23 mouse cellular contexts compared by ENCODE assay signal in the genomic region with DNA sequence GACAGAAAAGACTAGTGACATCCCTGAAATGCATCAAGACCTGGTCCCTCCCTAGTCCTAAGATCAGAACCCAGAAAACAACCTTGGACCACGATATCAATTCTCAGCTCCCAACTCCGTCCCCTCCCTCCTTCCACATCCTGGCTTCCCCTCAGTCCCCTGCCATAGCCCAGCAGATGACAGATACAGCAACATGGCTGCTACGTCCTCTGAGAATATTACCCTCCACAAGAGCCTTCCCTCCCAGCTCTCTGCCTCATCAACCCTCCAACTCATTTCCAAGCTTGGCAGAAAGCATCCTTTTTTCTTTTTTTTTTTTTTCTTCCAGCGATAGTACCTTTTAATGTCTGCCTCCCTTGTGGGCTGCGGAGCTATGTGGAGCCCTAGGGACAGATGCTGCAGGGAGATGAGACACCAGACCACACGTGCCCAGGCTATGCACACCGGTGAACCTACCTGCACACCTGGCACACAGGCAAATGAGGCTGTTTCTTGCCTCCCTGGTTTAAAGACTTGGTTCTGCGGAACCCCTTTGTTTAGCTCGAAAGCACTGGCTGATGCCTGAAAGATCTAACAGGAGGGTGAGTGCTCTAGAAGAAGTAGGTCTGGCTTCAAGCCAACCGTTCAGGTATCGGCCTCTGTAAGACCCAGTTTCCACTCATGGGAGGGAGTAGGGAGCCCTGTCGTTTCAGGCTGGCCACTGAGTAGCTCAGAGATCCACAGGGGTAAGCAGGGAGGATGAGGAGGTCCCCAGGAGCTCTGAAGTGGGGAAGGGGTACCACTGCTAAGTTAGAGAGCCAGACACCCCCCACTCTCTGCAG. TPM values are rescaled to one million over a fixed set of nuclear protein-coding genes. Genes with fewer than 3 reads are reported as not detected.
A peak's percentile ranks its signal among the peaks of the same experiment; 100 is the strongest.
DNase-seq lines count a peak whose midpoint lies in the region; ATAC-seq and TF ChIP-seq lines count a peak whose summit lies in the region.
"Had no signal": no experiment of that assay in that cellular context is flagged by ENCODE, and none has a peak within 500 bp of the region (broad histone marks: within the 10 kb centered on the region; RNA-seq: fewer than 3 reads in every experiment).

No protein-coding gene starts in this region.

- H3K9ac ChIP-seq in forebrain, embryonic 14.5 days (ENCODE audit: low read length), result 0 out of 2 replicates have a peak overlapping the region, but pooled peaks have one; percentile 13
- H3K9ac ChIP-seq in forebrain, embryonic 12.5 days, result no peak overlapping the region
- no peak overlapping the region for H3K9ac ChIP-seq in lung, embryonic 14.5 days
- H3K9ac ChIP-seq in limb, embryonic 13.5 days, result peak overlapping the region; percentile 39; the same call in 1 of the 2 replicates
- no peak overlapping the region for H3K9ac ChIP-seq in neural tube, embryonic 15.5 days (replicated peaks)
- H3K9ac ChIP-seq: heart, embryonic 13.5 days; intestine, embryonic 15.5 days had no signal

- 81% methylated on average over 12 of the region's 12 CpGs for WGBS in forebrain, embryonic 14.5 days
- WGBS in forebrain, embryonic 12.5 days, result 88% methylated on average over 12 of the region's 12 CpGs
- WGBS in lung, embryonic 14.5 days, result 70% methylated on average over 12 of the region's 12 CpGs
- WGBS in limb, embryonic 13.5 days, result 81% methylated on average over 12 of the region's 12 CpGs
- WGBS in neural tube, embryonic 15.5 days, result 62% methylated on average over 12 of the region's 12 CpGs

- no peaks in the 10 kb centered on the region for H3K9me3 ChIP-seq in forebrain, embryonic 14.5 days (replicated peaks; ENCODE audit: control insufficient read depth, low read length)
- no peaks in the 10 kb centered on the region for H3K9me3 ChIP-seq in forebrain, embryonic 12.5 days
- H3K9me3 ChIP-seq in lung, embryonic 14.5 days (ENCODE audit: low read depth, low read length), result no peaks in the 10 kb centered on the region
- no peaks in the 10 kb centered on the region for H3K9me3 ChIP-seq in limb, embryonic 13.5 days
- no peaks in the 10 kb centered on the region for H3K9me3 ChIP-seq in neural tube, embryonic 15.5 days (replicated peaks)
- H3K9me3 ChIP-seq: heart, embryonic 13.5 days; intestine, embryonic 15.5 days had no signal

- no peak for TF ChIP-seq CTCF in lung, embryonic 14.5 days (IDR thresholded peaks at IDR 0.05; ENCODE audit: low read depth)

- H3K4me3 ChIP-seq in forebrain, embryonic 14.5 days (ENCODE audit: low read depth, low read length), result no peak overlapping the region
- no peak overlapping the region for H3K4me3 ChIP-seq in forebrain, embryonic 12.5 days (replicated peaks)
- H3K4me3 ChIP-seq in lung, embryonic 14.5 days (ENCODE audit: low read depth, low read length), result no peak overlapping the region
- H3K4me3 ChIP-seq in limb, embryonic 13.5 days, result no peak overlapping the region
- H3K4me3 ChIP-seq in neural tube, embryonic 15.5 days (replicated peaks), result no peak overlapping the region
- H3K4me3 ChIP-seq: gastrocnemius, adult 2 months; heart, embryonic 13.5 days; intestine, embryonic 15.5 days had no signal

- no peaks in the 10 kb centered on the region for H3K27me3 ChIP-seq in forebrain, embryonic 14.5 days (replicated peaks; ENCODE audit: control insufficient read depth, insufficient read depth, low read length)
- no peaks in the 10 kb centered on the region for H3K27me3 ChIP-seq in forebrain, embryonic 12.5 days
- H3K27me3 ChIP-seq in lung, embryonic 14.5 days (ENCODE audit: insufficient read depth, low read length), result no peaks in the 10 kb centered on the region
- H3K27me3 ChIP-seq in limb, embryonic 13.5 days, result no peaks in the 10 kb centered on the region
- H3K27me3 ChIP-seq in neural tube, embryonic 15.5 days (replicated peaks), result no peaks in the 10 kb centered on the region
- H3K27me3 ChIP-seq: heart, embryonic 13.5 days; intestine, embryonic 15.5 days; Patski had no signal

- no peak for ATAC-seq in forebrain, embryonic 14.5 days
- ATAC-seq in forebrain, embryonic 12.5 days (ENCODE audit: low FRiP score), result no peak
- ATAC-seq in lung, embryonic 14.5 days (ENCODE audit: insufficient read depth), result no peak
- ATAC-seq in limb, embryonic 13.5 days (ENCODE audit: low FRiP score, low read depth), result no peak
- peak; percentile 79 for ATAC-seq in neural tube, embryonic 15.5 days (ENCODE audit: low FRiP score)
- ATAC-seq: activated CD4-positive, CD25-positive, alpha-beta regulatory T cell, adult 4 months; CD4-positive, CD25-positive, alpha-beta regulatory T cell, adult 4 months; intestine, embryonic 15.5 days; Patski had no signal

- H3K27ac ChIP-seq in forebrain, embryonic 14.5 days (ENCODE audit: low read depth, low read length), result peak overlapping the region; percentile 27; the same call in 1 of the 2 replicates
- H3K27ac ChIP-seq in forebrain, embryonic 12.5 days, result no peak overlapping the region
- H3K27ac ChIP-seq in lung, embryonic 14.5 days (ENCODE audit: low read depth), result no peak overlapping the region
- H3K27ac ChIP-seq in limb, embryonic 13.5 days, result 0 out of 2 replicates have a peak overlapping the region, but pooled peaks have one; percentile 11
- peak overlapping the region; percentile 78 for H3K27ac ChIP-seq in neural tube, embryonic 15.5 days (replicated peaks)
- H3K27ac ChIP-seq: gastrocnemius, adult 2 months; heart, embryonic 13.5 days; intestine, embryonic 15.5 days had no signal

- H3K4me1 ChIP-seq in forebrain, embryonic 14.5 days (ENCODE audit: control insufficient read depth, insufficient read depth, low read length), result no peaks in the 10 kb centered on the region
- H3K4me1 ChIP-seq in forebrain, embryonic 12.5 days, result no peaks in the 10 kb centered on the region; the same call in 1 of the 2 replicates
- H3K4me1 ChIP-seq in lung, embryonic 14.5 days (ENCODE audit: insufficient read depth), result 0 out of 2 replicates have a peak, but pooled peaks cover 3% of the 10 kb centered on the region
- peaks cover 3% of the 10 kb centered on the region; the same call in 1 of the 2 replicates for H3K4me1 ChIP-seq in limb, embryonic 13.5 days
- peaks cover 20% of the 10 kb centered on the region for H3K4me1 ChIP-seq in neural tube, embryonic 15.5 days

- peak; percentile 30 for DNase-seq in forebrain, embryonic 14.5 days (ENCODE audit: low spot score)
- DNase-seq in lung, embryonic 14.5 days, result peak; percentile 58
- DNase-seq in lung, postnatal 14 days, result no peak
- DNase-seq in cerebellum, postnatal 4 days (ENCODE audit: low spot score in 2 of 2), result no peak
- DNase-seq: adrenal gland, postnatal 14 days; cerebellum, adult 11 months; embryo, embryonic 11 days; gastrocnemius, adult 2 months; heart, adult 11 months; heart, postnatal 36 days; kidney, adult 9 months; kidney, postnatal 25 days; lung, adult 18-20 months; thymus, postnatal 14 days had no signal

- H3K36me3 ChIP-seq in forebrain, embryonic 14.5 days (ENCODE audit: control insufficient read depth, insufficient read depth, low read length), result peaks cover 23% of the 10 kb centered on the region
- H3K36me3 ChIP-seq in forebrain, embryonic 12.5 days (replicated peaks), result peaks cover 13% of the 10 kb centered on the region
- H3K36me3 ChIP-seq in lung, embryonic 14.5 days (ENCODE audit: insufficient read depth), result peaks cover 16% of the 10 kb centered on the region
- H3K36me3 ChIP-seq in limb, embryonic 13.5 days, result peaks cover 49% of the 10 kb centered on the region
- H3K36me3 ChIP-seq in neural tube, embryonic 15.5 days, result peaks cover 16% of the 10 kb centered on the region

- no peak overlapping the region for H3K4me2 ChIP-seq in forebrain, embryonic 14.5 days (ENCODE audit: low read length)
- H3K4me2 ChIP-seq in forebrain, embryonic 12.5 days, result no peak overlapping the region
- H3K4me2 ChIP-seq in lung, embryonic 14.5 days, result no peak overlapping the region
- no peak overlapping the region for H3K4me2 ChIP-seq in limb, embryonic 13.5 days (replicated peaks)
- H3K4me2 ChIP-seq in neural tube, embryonic 15.5 days, result no peak overlapping the region
- H3K4me2 ChIP-seq: heart, embryonic 13.5 days; intestine, embryonic 15.5 days; liver, embryonic 11.5 days had no signal

RNA-seq across cellular contexts. Expression of a gene that starts 45.0 kb away (rescaled TPM):
- 7.7 and 8.9 TPM in 2 replicates for polyA plus RNA-seq in forebrain, embryonic 14.5 days (2014; fragmentation: Nextera tagmentation; extraction: Ambion mirVana)
- 16.3 and 17.7 TPM in 2 replicates for polyA plus RNA-seq in forebrain, embryonic 12.5 days (2016; fragmentation: Nextera tagmentation; extraction: Ambion mirVana)
- 23.2 and 26.9 TPM in 2 replicates for polyA plus RNA-seq in lung, embryonic 14.5 days (2014; fragmentation: Nextera tagmentation; extraction: Ambion mirVana)
- 31.6 and 37.7 TPM in 2 replicates for polyA plus RNA-seq in limb, embryonic 13.5 days (2015; fragmentation: Nextera tagmentation; extraction: Ambion mirVana)
- polyA plus RNA-seq in neural tube, embryonic 15.5 days (2015; fragmentation: Nextera tagmentation; extraction: Ambion mirVana), result 12.9 and 16.3 TPM in 2 replicates

RNA-seq across cellular contexts. Expression of a gene that starts 54.9 kb away (rescaled TPM):
- polyA plus RNA-seq in forebrain, embryonic 14.5 days (2014; fragmentation: Nextera tagmentation; extraction: Ambion mirVana), result 26.7 and 35.9 TPM in 2 replicates
- 35.4 and 36.5 TPM in 2 replicates for polyA plus RNA-seq in forebrain, embryonic 12.5 days (2016; fragmentation: Nextera tagmentation; extraction: Ambion mirVana)
- polyA plus RNA-seq in lung, embryonic 14.5 days (2014; fragmentation: Nextera tagmentation; extraction: Ambion mirVana), result 27.2 and 29.9 TPM in 2 replicates
- polyA plus RNA-seq in limb, embryonic 13.5 days (2015; fragmentation: Nextera tagmentation; extraction: Ambion mirVana), result 33.9 and 36.0 TPM in 2 replicates
- polyA plus RNA-seq in neural tube, embryonic 15.5 days (2015; fragmentation: Nextera tagmentation; extraction: Ambion mirVana), result 43.3 and 49.3 TPM in 2 replicates

Comparison
In these comparisons a context has a peak if more than half of its experiments do, and no peak if none do; other contexts are left out.
1. DNase-seq: peak in forebrain, embryonic 14.5 days (single experiment) and lung, embryonic 14.5 days (single experiment); none in lung, postnatal 14 days (single experiment) and cerebellum, postnatal 4 days (0 of 2).
2. H3K27ac ChIP-seq: peak in forebrain, embryonic 14.5 days (single experiment), limb, embryonic 13.5 days (single experiment) and neural tube, embryonic 15.5 days (single experiment); none in forebrain, embryonic 12.5 days (single experiment) and lung, embryonic 14.5 days (single experiment).
3. H3K9ac ChIP-seq: peak in forebrain, embryonic 14.5 days (single experiment) and limb, embryonic 13.5 days (single experiment); none in forebrain, embryonic 12.5 days (single experiment), lung, embryonic 14.5 days (single experiment) and neural tube, embryonic 15.5 days (single experiment).